Mouse (Mus musculus): Measurements from ENCODE around the gene Castor2.

DNA sequence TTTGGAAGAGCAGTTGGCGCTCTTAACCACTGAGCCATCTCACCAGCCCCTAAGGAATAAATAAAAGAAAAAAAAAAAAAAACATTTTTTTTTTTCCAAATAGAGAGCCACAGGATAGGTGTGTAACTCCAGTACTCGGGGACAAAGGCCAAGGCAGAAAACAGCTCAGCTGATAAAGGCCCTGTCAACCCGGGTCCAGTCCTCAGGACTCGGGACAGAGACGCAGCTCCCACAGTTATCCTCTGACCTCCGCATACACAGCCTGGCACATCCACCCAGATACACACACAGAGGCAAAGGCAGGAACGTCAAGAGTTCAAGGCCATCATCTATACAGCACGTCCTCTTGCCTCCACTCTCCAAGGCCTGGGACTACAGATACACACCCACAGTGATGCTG is 70.7 kb downstream of the Castor2 start:
- TF ChIP-seq CTCF (IDR thresholded peaks at IDR 0.05; ENCODE audit: control insufficient read depth, insufficient read depth, low read length) (no peak), POLR2A (IDR thresholded peaks at IDR 0.05; ENCODE audit: borderline replicate concordance, control insufficient read depth, low read depth, low read length) (no peak)

Data from bone marrow, adult 2 months (tissue).